ENCODE assay signal across 24 mouse cellular contexts in genomic region chr16:58715018-58715417, GRCm38 (mm10). TPM values are rescaled to one million over a fixed set of nuclear protein-coding genes. Genes with fewer than 3 reads are reported as not detected.
"Had no signal": no experiment of that assay in that cellular context is flagged by ENCODE, and none has a peak within 500 bp of the region (broad histone marks: within the 10 kb centered on the region; RNA-seq: fewer than 3 reads in every experiment).

No protein-coding gene starts in this region.

- H3K9ac ChIP-seq: lung, embryonic 14.5 days; midbrain, embryonic 12.5 days; neural tube, embryonic 13.5 days; neural tube, embryonic 15.5 days; stomach, embryonic 15.5 days had no signal

- H3K27ac ChIP-seq: midbrain, embryonic 10.5 days; midbrain, embryonic 12.5 days; neural tube, embryonic 13.5 days; neural tube, embryonic 15.5 days; stomach, embryonic 15.5 days; stomach, postnatal 0 days had no signal

- H3K9me3 ChIP-seq: midbrain, embryonic 10.5 days; midbrain, embryonic 12.5 days; neural tube, embryonic 13.5 days; neural tube, embryonic 15.5 days; stomach, embryonic 15.5 days had no signal

- H3K4me1 ChIP-seq: midbrain, embryonic 12.5 days; neural tube, embryonic 13.5 days; neural tube, embryonic 15.5 days; stomach, embryonic 15.5 days had no signal

- DNase-seq: lung, adult 18-20 months; lung, embryonic 14.5 days; lung, postnatal 10 days; lung, postnatal 4 days; midbrain, embryonic 14.5 days; right cerebral cortex, postnatal 14 days; thymus, adult 2 months; thymus, postnatal 25 days; thymus, postnatal 4 days had no signal

- H3K4me2 ChIP-seq: lung, embryonic 14.5 days; midbrain, embryonic 12.5 days; neural tube, embryonic 13.5 days; neural tube, embryonic 15.5 days; stomach, embryonic 15.5 days had no signal

- H3K27me3 ChIP-seq: midbrain, embryonic 12.5 days; neural tube, embryonic 13.5 days; neural tube, embryonic 15.5 days; stomach, embryonic 15.5 days had no signal

- H3K4me3 ChIP-seq: midbrain, embryonic 10.5 days; midbrain, embryonic 12.5 days; myocyte; neural tube, embryonic 13.5 days; neural tube, embryonic 15.5 days; stomach, embryonic 15.5 days had no signal

- H3K36me3 ChIP-seq: midbrain, embryonic 10.5 days; midbrain, embryonic 12.5 days; neural tube, embryonic 13.5 days; neural tube, embryonic 15.5 days; stomach, embryonic 15.5 days had no signal

RNA-seq across cellular contexts. Expression of gene Gpr15, which starts 3.9 kb away (rescaled TPM):
- total RNA-seq: megakaryocyte-erythroid progenitor cell, adult 5-6 weeks had no signal
- polyA plus RNA-seq: liver, embryonic 16.5 days; lung, embryonic 14.5 days; myocyte; neural tube, embryonic 11.5 days; neural tube, embryonic 13.5 days; neural tube, embryonic 15.5 days; stomach, postnatal 0 days had no signal

RNA-seq across cellular contexts. Expression of gene Olfr172, which starts 48.0 kb away (rescaled TPM):
- total RNA-seq: megakaryocyte, adult 5-6 weeks; megakaryocyte-erythroid progenitor cell, adult 5-6 weeks had no signal
- polyA plus RNA-seq: liver, embryonic 16.5 days; lung, embryonic 14.5 days; lung, embryonic 16.5 days; midbrain, embryonic 10.5 days; midbrain, embryonic 12.5 days; midbrain, embryonic 14.5 days; midbrain, embryonic 16.5 days; myocyte; neural tube, embryonic 11.5 days; neural tube, embryonic 13.5 days; neural tube, embryonic 15.5 days; spleen, adult 2 months; stomach, embryonic 15.5 days; stomach, postnatal 0 days; thymus, adult 2 months; urinary bladder, adult 2 months had no signal
